Mouse (Mus musculus): ENCODE data around the gene Stk38. TPM values are rescaled to one million over a fixed set of nuclear protein-coding genes. Genes with fewer than 3 reads are reported as not detected.

Gene Stk38
- polyA plus RNA-seq, 1 experiment from 2014 or later: 84.7 TPM

DNA sequence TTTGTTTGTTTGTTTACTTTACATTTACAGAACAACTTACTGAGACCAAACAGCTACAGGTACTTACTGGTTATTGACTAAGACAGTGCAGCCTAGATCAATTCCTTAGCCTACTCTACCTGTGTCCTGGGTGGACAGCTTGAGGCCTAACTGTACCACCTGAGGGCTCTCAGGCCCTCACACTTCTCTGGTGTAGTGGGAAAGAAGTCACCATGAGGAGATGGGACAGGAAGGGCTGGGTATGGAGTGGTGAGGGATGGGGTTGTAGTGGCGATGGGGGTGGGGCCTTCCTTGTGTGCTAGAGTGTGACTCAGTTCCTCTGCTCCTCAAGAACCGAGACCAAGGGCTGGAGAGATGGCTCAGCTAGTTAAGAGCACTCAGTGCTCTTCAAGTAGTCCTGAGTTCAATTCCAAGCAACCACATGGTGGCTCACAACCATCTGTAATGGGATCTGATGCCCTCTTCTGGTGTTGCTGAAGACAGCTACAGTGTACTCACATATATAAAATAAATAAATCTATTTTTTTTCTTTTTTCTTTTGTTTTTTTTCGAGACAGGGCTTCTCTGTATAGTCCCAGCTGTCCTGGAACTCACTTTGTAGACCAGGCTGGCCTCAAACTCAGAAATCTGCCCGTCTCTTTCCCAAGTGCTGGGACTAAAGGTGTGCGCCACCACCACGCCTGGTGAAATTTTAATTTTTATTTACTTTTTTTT, 22.7 kb upstream of the Stk38 start:
- H3K27ac ChIP-seq: no peak overlapping the region
- H3K79me2 ChIP-seq (ENCODE audit: inconsistent target): peaks cover 30% of the 10 kb centered on the region
- 83% methylated on average over 6 of the region's 6 CpGs for WGBS (ENCODE audit: missing documents)
- H3K4me3 ChIP-seq (ENCODE audit: inconsistent target): no peak overlapping the region
- no peaks in the 10 kb centered on the region for H3K36me3 ChIP-seq (ENCODE audit: inconsistent target)

DNA sequence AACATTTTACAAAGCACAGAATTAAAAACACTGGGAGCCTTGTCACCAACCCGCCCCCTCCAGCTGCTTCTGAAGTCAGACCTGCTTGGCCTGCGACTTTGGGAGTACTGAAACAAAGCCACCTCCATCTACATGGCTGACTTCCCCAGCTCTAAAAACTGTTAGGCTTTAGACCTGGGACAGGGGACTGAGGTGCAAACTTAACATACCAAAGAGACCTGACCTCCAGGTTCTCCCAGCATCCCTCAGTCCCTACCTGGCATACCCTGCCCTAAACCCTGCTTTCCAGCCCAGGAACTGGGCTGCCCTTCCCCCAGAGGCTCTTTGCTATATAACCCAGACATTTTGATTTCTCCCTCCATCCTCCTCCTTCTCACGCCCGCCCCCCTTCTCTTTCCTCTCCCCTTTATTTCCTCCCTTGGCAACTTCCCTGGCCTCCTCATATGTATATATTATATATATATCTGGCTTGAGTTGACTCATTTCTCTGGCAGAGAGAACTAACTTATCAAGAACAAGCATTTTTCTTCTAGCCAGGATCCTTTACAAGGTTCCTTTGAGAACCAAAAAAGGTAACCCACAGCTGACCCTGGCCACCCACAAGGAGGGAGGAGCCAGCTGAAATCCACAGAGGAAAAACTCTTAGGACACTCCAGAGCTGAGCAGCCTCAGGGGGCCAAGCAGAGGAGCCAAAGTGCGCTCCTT, 19.0 kb upstream of the Stk38 start:
- Histone ChIP-seq H3K79me2 (ENCODE audit: inconsistent target) (no peaks in the 10 kb centered on the region), H3K36me3 (ENCODE audit: inconsistent target) (no peaks in the 10 kb centered on the region), H3K27ac (no peak overlapping the region), H3K4me3 (ENCODE audit: inconsistent target) (no peak overlapping the region)
- 70% methylated on average over 5 of the region's 5 CpGs for WGBS (ENCODE audit: missing documents)

DNA sequence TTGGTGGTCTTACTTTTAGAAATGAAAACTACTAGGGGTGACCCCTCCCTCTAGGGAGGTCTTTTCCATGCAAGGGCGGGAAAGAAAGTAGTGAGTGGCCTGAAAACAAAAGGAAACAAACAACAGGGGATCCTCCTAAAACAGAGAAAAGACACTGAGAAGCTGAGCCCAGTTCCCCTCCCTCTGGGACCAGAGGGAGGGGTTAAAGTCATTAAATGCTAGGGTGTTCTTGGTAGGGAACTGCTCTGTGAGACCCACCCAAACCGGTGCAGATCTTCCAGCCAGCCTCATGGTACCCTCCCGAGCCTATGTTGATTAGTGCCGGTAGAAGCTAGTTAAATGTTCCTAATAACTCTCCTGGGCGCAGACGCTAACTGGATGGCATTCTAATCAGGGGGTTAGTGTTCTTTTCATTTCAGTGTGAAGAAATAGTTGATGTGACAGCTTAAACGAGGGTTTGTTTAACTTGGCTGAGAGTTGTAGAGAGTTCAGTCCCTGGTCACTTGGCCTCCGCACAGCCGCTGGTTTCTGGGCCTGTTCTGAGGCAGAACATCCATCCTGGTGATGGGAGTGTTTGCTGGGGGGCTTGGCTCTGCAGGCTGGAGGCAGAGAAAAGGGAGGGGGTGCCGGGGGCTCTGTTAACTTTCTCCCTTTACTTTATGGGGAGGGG, 17.2 kb upstream of the Stk38 start:
- no peaks in the 10 kb centered on the region for H3K36me3 ChIP-seq (ENCODE audit: inconsistent target)
- H3K27ac ChIP-seq: no peak overlapping the region
- WGBS (ENCODE audit: missing documents): 87% methylated on average over 9 of the region's 10 CpGs
- no peaks in the 10 kb centered on the region for H3K79me2 ChIP-seq (ENCODE audit: inconsistent target)
- no peak overlapping the region for H3K4me3 ChIP-seq (ENCODE audit: inconsistent target)

DNA sequence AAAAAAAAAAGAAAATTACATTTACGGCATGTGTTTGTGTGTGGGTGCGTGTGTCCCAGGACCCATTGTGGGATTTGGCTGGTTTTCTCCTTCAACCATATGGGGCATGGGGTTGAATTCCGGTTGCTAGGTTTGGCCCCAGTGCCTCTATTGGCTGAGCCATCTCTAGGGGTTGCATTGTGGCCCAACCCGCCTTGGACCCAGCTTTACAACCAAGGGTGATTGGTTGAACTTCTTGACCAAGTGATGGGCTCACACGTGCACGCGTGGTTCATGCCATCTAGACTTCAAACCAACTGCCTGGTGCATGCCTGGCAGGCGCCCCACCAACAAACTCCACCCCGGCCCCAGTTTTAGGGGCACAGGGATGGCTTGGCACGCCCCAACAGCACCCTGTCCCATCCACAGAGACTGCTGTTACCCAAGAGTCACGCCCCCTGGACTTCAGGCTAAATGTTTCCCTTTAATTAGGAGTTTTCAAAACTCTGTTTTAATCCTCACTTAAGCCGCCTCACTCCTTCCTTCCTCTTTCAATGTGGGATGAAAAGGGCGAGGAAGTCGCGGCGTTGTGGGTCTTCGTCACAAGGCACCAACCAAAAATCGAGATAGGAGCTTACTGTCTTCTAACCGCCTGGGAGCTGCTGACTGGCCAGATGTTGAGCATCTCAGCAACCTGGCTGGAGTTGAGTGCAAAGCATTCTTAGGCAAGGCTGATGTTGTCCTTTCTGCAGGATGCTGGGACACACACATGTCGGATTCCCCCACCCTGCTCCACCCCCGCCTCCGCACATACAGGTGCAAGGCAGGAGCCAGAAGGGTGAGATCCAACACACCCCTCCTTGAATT, 16.5 kb upstream of the Stk38 start:
- Histone ChIP-seq H3K4me3 (ENCODE audit: inconsistent target) (no peak overlapping the region), H3K36me3 (ENCODE audit: inconsistent target) (no peaks in the 10 kb centered on the region), H3K27ac (no peak overlapping the region), H3K79me2 (ENCODE audit: inconsistent target) (no peaks in the 10 kb centered on the region)
- WGBS (ENCODE audit: missing documents): 40% methylated on average over 21 of the region's 22 CpGs

DNA sequence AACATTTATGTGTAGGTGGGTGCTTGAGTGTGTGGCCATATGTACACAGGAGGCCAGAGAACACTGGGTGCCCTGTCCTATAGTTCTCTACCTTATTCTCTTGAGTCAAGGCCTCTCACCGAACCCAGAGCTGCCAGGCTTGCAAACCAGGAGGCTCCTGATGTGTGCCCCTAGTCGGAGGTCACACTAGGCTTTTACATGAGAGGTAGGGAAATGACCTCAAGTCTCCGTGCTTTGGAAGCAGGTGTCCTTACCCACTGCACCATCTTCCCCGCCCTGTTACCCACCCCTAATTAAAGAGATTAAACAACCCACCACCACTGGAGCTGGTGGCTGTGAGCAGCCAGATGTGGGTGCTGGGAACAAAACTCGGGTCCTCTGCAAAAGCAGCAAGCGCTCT, 15.6 kb upstream of the Stk38 start:
- WGBS (ENCODE audit: missing documents): 97% methylated on average over 6 of the region's 6 CpGs
- H3K36me3 ChIP-seq (ENCODE audit: inconsistent target): no peaks in the 10 kb centered on the region
- no peaks in the 10 kb centered on the region for H3K79me2 ChIP-seq (ENCODE audit: inconsistent target)
- no peak overlapping the region for H3K4me3 ChIP-seq (ENCODE audit: inconsistent target)
- H3K27ac ChIP-seq: no peak overlapping the region

DNA sequence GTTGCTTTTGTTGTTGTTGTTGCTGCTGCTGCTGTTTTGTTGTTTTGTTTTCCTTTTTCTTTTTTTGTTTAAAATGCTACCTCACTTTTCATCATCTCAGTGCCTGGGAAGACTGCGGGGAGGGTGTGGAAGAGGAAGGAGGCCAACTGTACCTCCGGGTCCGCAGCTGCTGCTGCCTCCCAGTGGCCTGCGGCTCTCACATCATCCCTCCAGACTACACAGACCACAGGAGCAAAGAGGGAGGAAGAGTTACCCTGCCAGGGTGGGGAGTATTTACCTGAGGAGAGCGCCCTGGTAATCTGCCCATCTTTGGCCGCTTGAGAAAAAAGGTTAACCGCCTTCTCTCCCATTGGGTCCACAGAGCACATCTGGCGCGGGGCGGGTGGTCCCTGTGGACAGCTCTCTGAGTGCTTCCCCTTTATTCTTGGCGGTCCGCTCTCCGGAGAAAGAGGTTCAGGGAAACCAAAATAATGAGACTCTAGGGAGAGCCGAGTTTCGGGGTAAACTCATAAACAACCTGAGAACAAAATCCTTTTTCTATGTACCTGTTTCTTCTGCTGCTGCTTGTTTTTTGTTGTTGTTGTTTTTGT, 14.5 kb upstream of the Stk38 start:
- Histone ChIP-seq H3K27ac (no peak overlapping the region), H3K4me3 (ENCODE audit: inconsistent target) (no peak overlapping the region)
- 9% methylated on average over 15 of the region's 15 CpGs for WGBS (ENCODE audit: missing documents)

DNA sequence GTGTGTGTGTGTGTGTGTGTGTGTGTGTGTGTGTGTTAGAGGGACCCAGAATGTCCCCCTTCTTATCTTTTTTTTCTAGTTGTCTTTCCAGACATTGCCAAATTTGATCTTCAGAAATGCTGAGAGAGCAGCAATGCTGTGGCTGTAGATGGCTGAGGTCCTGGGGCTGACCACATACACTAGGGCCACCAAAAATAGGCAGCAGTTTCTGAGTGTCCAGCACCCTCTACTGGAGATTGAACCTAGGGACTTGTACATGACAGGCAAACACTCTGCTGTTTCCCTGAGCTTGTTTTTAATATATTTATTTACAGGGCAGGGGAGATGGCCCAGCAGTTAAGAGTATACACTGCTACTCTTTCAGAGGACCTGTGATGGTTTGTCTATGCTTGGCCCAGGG, 12.6 kb upstream of the Stk38 start:
- Histone ChIP-seq H3K79me2 (ENCODE audit: inconsistent target) (no peaks in the 10 kb centered on the region), H3K27ac (no peak overlapping the region), H3K4me3 (ENCODE audit: inconsistent target) (no peak overlapping the region), H3K36me3 (ENCODE audit: inconsistent target) (no peaks in the 10 kb centered on the region)

More for the DNA sequence above, 14.5 kb upstream of the Stk38 start:
- Histone ChIP-seq H3K79me2 (ENCODE audit: inconsistent target) (no peaks in the 10 kb centered on the region), H3K36me3 (ENCODE audit: inconsistent target) (no peaks in the 10 kb centered on the region)

DNA sequence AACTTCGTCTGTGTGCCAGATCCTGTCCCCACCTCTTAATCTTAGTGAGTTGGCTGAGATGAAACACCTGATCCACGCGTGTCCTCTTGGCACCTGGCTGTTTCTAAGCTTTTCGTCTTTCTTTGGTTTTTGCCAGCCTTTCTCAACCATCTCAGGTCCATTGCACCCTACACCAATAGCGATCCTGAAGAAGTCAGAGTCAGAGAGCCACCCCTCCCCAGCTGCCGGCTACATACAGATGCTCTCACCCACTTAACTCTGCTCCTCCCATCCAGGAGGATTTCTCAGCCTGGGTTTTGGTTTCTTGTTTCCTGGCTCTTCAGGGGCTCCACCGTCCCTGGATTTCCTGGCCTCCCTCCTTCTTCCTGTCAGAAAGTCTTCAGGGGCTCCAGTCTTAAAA, 11.6 kb upstream of the Stk38 start:
- Histone ChIP-seq H3K79me2 (ENCODE audit: inconsistent target) (no peaks in the 10 kb centered on the region), H3K4me3 (ENCODE audit: inconsistent target) (no peak overlapping the region), H3K36me3 (ENCODE audit: inconsistent target) (no peaks in the 10 kb centered on the region), H3K27ac (no peak overlapping the region)
- 88% methylated on average over 7 of the region's 7 CpGs for WGBS (ENCODE audit: missing documents)

DNA sequence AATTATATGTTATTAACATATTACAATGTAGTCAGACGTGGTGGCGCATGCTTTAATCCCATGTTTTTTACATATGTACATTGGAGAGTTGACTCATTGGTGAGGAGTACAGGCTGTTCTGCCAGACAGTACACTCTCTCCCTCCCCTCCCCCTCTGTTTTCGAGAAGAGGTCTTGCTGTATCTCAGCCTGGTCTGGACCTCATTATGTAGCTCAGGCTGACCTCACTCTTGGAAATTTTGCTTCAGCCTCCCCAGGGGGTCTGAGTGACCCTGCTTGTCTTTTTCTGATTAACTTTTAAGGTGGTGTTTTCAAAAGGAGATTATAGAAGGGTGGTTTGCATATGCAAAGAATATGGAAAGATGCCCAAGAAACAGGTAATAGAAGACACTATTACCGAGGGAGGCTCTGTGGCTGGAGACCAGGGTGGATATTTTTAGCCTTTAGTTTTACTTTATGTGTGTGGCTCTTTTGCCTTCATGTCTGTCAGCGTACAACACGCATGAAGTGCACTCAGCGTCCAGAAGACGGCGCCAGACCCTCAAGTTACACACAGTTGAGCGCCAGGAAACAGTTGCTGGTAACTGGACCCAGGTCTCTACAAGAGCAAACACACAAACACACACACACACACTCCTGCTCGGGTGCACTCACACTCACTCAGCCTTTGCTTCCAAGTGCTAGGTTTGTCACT, 10.6 kb upstream of the Stk38 start:
- Histone ChIP-seq H3K36me3 (ENCODE audit: inconsistent target) (no peaks in the 10 kb centered on the region), H3K27ac (no peak overlapping the region), H3K4me3 (ENCODE audit: inconsistent target) (no peak overlapping the region), H3K79me2 (ENCODE audit: inconsistent target) (no peaks in the 10 kb centered on the region)
- WGBS (ENCODE audit: missing documents): 79% methylated on average over 10 of the region's 11 CpGs

DNA sequence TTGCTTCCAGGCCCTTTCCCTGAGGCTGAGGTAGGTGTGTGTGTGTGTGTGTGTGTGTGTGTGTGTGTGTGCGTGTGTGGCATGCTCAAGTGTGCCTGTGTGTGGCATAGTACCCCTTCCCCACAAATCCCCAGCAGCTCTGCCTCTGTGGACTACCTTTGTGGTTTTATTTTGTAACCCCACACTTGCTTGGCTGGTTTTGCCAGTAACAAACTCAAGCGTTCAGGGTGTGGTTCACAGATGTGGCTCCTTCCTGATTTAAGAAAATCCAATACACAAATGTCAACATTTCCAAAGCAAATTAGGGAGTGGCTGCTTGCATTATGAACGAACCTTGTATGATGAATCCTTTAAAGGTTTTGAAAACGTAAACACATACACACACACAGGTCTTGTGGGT, 8.9 kb upstream of the Stk38 start:
- 79% methylated on average over 4 of the region's 4 CpGs for WGBS (ENCODE audit: missing documents)
- H3K79me2 ChIP-seq (ENCODE audit: inconsistent target): no peaks in the 10 kb centered on the region
- H3K4me3 ChIP-seq (ENCODE audit: inconsistent target): no peak overlapping the region

DNA sequence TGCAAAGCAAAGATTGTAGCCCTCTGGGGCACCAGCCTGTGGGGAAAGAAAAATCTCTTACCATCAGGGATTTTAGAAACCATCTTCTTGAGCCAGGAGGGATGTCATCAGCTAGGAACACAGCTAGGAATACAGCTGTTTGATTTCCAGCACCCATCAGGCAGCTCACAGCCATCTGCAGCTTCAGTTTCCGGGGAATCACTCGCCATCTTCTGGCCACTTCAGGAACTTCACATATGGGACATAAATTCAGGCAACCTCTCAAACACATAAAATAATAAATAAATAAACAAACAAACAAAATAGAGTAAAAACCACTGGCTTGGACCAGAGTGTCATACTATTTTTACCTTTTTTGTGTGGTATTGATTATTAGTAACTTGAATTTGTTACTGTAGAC, 7.8 kb upstream of the Stk38 start:
- H3K36me3 ChIP-seq (ENCODE audit: inconsistent target): no peaks in the 10 kb centered on the region
- WGBS (ENCODE audit: missing documents): 30% methylated on average over 2 of the region's 2 CpGs
- no peak overlapping the region for H3K4me3 ChIP-seq (ENCODE audit: inconsistent target)
- H3K79me2 ChIP-seq (ENCODE audit: inconsistent target): no peaks in the 10 kb centered on the region
- H3K27ac ChIP-seq: no peak overlapping the region

More for the DNA sequence above, 8.9 kb upstream of the Stk38 start:
- no peaks in the 10 kb centered on the region for H3K36me3 ChIP-seq (ENCODE audit: inconsistent target)
- no peak overlapping the region for H3K27ac ChIP-seq

DNA sequence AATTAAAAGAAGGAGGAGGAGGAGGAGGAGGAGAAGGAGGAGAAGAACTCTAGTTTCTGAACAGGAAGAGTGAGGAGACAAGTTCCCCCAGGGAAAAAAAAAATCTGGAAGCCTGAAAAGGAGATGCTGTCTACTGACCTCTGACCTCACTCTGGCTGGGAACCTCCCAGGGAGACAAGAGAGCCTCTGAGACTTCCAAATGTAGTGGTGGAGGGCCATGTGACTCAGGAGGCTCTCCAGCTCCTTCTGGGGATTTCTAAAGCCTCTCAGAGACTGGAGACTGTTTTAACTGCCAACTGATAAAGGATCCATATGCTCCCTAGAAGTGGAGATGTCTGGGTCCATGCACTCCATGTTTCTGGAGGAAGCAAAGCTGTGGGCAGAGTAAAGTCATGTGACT, 6.4 kb upstream of the Stk38 start:
- Histone ChIP-seq H3K27ac (no peak overlapping the region), H3K4me3 (ENCODE audit: inconsistent target) (no peak overlapping the region), H3K79me2 (ENCODE audit: inconsistent target) (no peaks in the 10 kb centered on the region), H3K36me3 (ENCODE audit: inconsistent target) (no peaks in the 10 kb centered on the region)

DNA sequence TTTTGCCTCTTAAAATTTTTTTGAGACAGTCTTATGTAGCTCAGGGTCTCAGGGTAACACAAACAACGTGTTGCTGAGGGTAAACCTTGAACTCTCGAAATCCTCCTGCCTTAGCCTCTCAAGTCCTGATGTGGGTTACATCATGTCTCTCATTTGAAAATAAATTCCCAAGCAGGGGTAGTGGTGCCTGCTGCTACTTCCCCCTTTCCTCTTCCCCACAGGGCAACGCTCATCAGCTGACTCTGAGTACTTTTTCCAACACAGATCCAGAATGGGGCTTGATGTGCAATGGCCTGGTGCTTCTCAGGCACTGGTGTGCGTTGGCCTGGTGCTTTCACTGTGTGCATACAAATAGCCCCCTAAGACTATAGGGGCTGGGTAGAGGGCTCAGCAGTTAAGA, 1.4 kb upstream of the Stk38 start:
- H3K4me3 ChIP-seq (ENCODE audit: inconsistent target): no peak overlapping the region
- WGBS (ENCODE audit: missing documents): 27% methylated on average over 3 of the region's 4 CpGs
- no peaks in the 10 kb centered on the region for H3K36me3 ChIP-seq (ENCODE audit: inconsistent target)
- H3K27ac ChIP-seq: peak overlapping the region; percentile 93
- H3K79me2 ChIP-seq (ENCODE audit: inconsistent target): peaks cover 33% of the 10 kb centered on the region

DNA sequence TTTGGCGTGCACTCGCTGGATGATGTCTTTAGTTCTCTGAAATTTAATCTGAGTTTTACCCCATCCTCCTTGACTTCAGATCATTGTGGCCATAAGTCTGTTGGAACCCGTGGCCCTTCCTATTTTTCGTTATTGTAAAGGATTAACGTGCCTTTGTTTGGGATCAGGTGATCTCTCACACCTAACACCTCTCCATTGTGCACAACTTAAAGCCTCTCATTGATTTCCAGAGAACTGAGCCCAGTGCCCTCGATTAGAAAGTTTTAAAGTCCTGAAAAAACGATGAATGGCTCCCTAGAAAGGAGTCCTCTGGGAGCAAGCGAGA, 493 bp upstream of the Stk38 start:
- WGBS (ENCODE audit: missing documents): 15% methylated on average over 8 of the region's 8 CpGs
- Histone ChIP-seq H3K27ac (peak overlapping the region; percentile 93), H3K36me3 (ENCODE audit: inconsistent target) (no peaks in the 10 kb centered on the region)

More for the DNA sequence above, 493 bp upstream of the Stk38 start:
- Histone ChIP-seq H3K79me2 (ENCODE audit: inconsistent target) (peaks cover 42% of the 10 kb centered on the region), H3K4me3 (ENCODE audit: inconsistent target) (peak overlapping the region; percentile 21; the same call in 1 of the 2 replicates)
